Mouse (Mus musculus): ENCODE measurements around the gene Rufy1.

DNA sequence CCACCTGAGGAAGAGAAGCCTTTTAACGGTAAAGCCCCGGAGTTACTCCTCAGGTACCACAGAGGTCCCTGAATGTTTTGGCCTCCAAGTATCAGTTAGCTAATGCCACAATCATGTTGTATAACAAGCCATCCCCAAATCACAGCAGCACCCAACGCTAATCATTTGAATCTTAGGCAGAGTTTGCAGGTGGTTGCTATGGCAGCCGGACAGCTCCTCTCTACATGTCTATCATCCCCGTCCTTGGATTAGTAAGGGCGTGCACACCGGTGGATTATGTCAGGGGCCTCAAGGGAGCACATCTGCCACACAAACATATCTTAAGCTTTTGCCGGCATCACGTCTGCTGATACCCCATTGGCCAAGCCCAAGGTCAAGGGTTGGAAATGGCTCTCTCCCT lies 19.3 kb upstream of the Rufy1 start:
- TF ChIP-seq TBP (IDR thresholded peaks at IDR 0.05; ENCODE audit: low read depth, low read length) (no peak), EP300 (IDR thresholded peaks at IDR 0.05; ENCODE audit: low read depth in 1 of 2, low read length in 2 of 2) (no peak)
